Mouse (Mus musculus) hindbrain, postnatal 0 days (tissue): ENCODE data around the gene AA467197. TPM values are rescaled to one million over a fixed set of nuclear protein-coding genes. Genes with fewer than 3 reads are reported as not detected.

Source experiments
- ATAC-seq: fragments of 200-750 bp; cut with Nextera tagmentation; 2 replicates; pipeline ENCODE4 v1.8.0; 2017; ENCODE audit warnings: mild to moderate bottlenecking, moderate TSS enrichment, moderate library complexity
- DNase-seq: peaks from one replicate; pipeline ENCODE4 v3.0.0-alpha.2; 2015; ENCODE audit warnings: low spot score
- H3K27ac ChIP-seq: fragments of 300-500 bp; sonication (generic); 2 replicates; pipeline ENCODE4 v1.5.1; 2014; ENCODE audit warnings: mild to moderate bottlenecking
- H3K27me3 ChIP-seq: fragments of 300-500 bp; sonication (generic); 2 replicates; pipeline ENCODE4 v1.6.1; 2014; ENCODE audit warnings: low read length, mixed read lengths; ENCODE audit not compliant: insufficient read depth
- H3K36me3 ChIP-seq: fragments of 300-500 bp; sonication (generic); 2 replicates; pipeline ENCODE4 v1.6.1; 2014; ENCODE audit warnings: low read length, mixed read lengths; ENCODE audit not compliant: insufficient read depth
- H3K4me1 ChIP-seq: fragments of 300-500 bp; sonication (generic); 2 replicates; pipeline ENCODE4 v1.6.1; 2014; ENCODE audit warnings: antibody characterized with exemption, low read length, mixed read lengths; ENCODE audit not compliant: insufficient read depth
- H3K4me2 ChIP-seq: fragments of 300-500 bp; sonication (generic); 2 replicates; pipeline ENCODE4 v1.6.1; 2014; ENCODE audit warnings: low read depth, mild to moderate bottlenecking, low read length, moderate library complexity, mixed read lengths
- H3K4me3 ChIP-seq: fragments of 300-500 bp; sonication (generic); 2 replicates; pipeline ENCODE4 v1.5.1; 2014; ENCODE audit warnings: low read length
- H3K9ac ChIP-seq: fragments of 300-500 bp; sonication (generic); replicated peaks from 2 replicates; pipeline ENCODE4 v1.6.1; 2014; ENCODE audit warnings: mild to moderate bottlenecking, low read length, moderate library complexity, mixed read lengths
- H3K9me3 ChIP-seq: fragments of 300-500 bp; sonication (generic); 2 replicates; pipeline ENCODE4 v1.6.1; 2016; ENCODE audit warnings: low read length, mixed read lengths
- CTCF ChIP-seq: IDR thresholded peaks from 2 replicates; pipeline ENCODE4 v1.5.1; 2016; ENCODE audit warnings: antibody characterized with exemption, control low read depth, low read depth
- WGBS: fragments of 180-500 bp; shearing (Covaris S2); extraction: QIAGEN DNeasy Blood & Tissue Kit; methylation state at CpG from one replicate; pipeline ENCODE4 v1.1.7; 2014; 5-methylcytosine and 5-hydroxymethylcytosine counted together
- polyA plus RNA-seq: library from polyadenylated mRNA; unstranded; fragments of >200 nt; fragmentation: Nextera tagmentation; extraction: Ambion mirVana; gene quantifications from 2 replicates; pipeline ENCODE4 v1.2.1, GENCODE M21; 2015
- total RNA-seq: library from RNA; depleted of rRNA; stranded (reverse); fragments of >200 nt; gene quantifications from 2 replicates; pipeline ENCODE4 v1.2.3, GENCODE M21; 2014

Gene AA467197
- total and polyA plus RNA-seq, 2 experiments from 2014 or later = 0.66 TPM; not detected in 1

DNA sequence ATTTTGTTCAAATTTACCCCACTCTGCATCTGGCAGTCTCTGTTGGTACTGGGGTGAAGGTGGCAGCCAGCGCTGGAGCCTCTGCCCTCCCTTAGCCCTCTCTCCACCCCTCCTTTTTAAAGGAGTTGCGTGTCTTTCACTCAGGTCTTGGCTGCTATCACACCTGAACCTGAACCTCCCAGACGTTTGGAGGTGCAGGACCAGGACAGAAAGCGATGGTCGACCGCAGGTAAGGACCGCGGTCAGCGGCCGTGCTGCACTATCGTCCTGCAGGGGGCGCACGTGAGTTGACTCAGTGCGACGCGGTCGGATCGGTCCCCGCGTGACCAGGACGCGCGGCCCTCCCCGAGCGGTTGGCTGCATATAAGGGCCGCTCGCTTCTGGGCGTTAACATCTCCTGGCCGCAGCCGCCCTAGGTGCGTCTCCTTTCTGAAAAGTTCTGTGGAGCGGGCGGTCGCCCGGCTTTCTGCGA is 776 bp downstream of the AA467197 start:
- ATAC-seq (peak; percentile 84), DNase-seq (peak; percentile 84)
- Histone ChIP-seq H3K27me3 (0 out of 2 replicates have a peak, but pooled peaks cover 5% of the 10 kb centered on the region), H3K4me3 (peak overlapping the region; percentile 40), H3K36me3 (peaks cover 13% of the 10 kb centered on the region), H3K4me1 (0 out of 2 replicates have a peak, but pooled peaks cover 2% of the 10 kb centered on the region), H3K4me2 (peak overlapping the region; percentile 64), H3K9me3 (no peaks in the 10 kb centered on the region), H3K27ac (no peak overlapping the region), H3K9ac (peak overlapping the region; percentile 17; the same call in 1 of the 2 replicates)
- TF ChIP-seq CTCF = peak; percentile 94
- WGBS = 2% methylated on average over 36 of the region's 36 CpGs

DNA sequence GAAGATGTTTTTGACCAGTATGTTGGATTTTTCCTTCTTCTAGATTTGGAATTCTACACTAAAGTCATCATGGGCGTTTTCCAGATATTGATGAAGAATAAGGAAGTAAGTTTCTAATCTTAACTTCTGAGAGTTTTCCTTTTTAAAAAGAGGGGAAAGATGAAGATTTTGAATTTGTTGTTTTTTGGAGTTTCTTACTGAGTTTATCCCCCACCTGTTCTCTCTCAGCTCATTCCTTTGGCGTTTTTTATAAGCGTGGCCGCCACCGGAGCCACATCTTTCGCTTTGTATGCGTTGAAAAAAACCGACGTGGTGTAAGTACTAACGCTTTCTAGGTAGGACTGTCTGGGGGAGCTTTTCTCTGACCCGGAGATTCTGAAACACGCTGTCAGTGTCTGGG is 1.2 kb downstream of the AA467197 start:
- WGBS = 34% methylated on average over 12 of the region's 12 CpGs
- ATAC-seq (no peak), DNase-seq (no peak)
- Histone ChIP-seq H3K4me2 (peak overlapping the region; percentile 64), H3K9me3 (no peaks in the 10 kb centered on the region), H3K27me3 (0 out of 2 replicates have a peak, but pooled peaks cover 5% of the 10 kb centered on the region), H3K27ac (no peak overlapping the region), H3K36me3 (peaks cover 10% of the 10 kb centered on the region), H3K4me3 (peak overlapping the region; percentile 40), H3K4me1 (0 out of 2 replicates have a peak, but pooled peaks cover 2% of the 10 kb centered on the region), H3K9ac (peak overlapping the region; percentile 17; the same call in 1 of the 2 replicates)
- no peak for TF ChIP-seq CTCF

DNA sequence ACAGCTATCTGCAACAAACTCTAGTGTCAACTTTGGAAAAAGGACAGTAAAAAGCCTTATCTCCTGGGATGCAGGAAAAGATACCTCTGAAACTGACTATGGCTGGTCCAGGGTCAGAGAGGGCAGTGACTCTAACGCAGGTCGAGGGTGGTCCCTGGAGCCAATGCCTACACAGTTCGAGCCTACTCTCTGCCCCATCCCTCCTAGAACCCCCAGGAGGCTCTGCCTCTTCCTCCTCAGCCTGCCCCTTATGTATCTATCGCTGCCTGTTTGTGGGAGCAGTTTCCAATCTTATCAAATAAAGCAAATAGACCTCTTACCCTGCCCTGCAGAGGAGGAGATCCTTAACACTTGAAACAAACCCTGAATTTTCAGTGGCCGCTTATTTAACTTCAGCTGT is 1.9 kb downstream of the AA467197 start:
- DNase-seq (no peak), ATAC-seq (no peak)
- H3K36me3 ChIP-seq = peaks cover 3% of the 10 kb centered on the region; the same call in 1 of the 2 replicates
- 57% methylated on average over 5 of the region's 5 CpGs for WGBS
- H3K4me3 ChIP-seq = no peak overlapping the region
- 0 out of 2 replicates have a peak, but pooled peaks cover 2% of the 10 kb centered on the region for H3K4me1 ChIP-seq
- 0 out of 2 replicates have a peak, but pooled peaks cover 5% of the 10 kb centered on the region for H3K27me3 ChIP-seq
- H3K27ac ChIP-seq = no peak overlapping the region
- no peak overlapping the region for H3K9ac ChIP-seq
- no peaks in the 10 kb centered on the region for H3K9me3 ChIP-seq
- no peak for TF ChIP-seq CTCF
- no peak overlapping the region for H3K4me2 ChIP-seq

DNA sequence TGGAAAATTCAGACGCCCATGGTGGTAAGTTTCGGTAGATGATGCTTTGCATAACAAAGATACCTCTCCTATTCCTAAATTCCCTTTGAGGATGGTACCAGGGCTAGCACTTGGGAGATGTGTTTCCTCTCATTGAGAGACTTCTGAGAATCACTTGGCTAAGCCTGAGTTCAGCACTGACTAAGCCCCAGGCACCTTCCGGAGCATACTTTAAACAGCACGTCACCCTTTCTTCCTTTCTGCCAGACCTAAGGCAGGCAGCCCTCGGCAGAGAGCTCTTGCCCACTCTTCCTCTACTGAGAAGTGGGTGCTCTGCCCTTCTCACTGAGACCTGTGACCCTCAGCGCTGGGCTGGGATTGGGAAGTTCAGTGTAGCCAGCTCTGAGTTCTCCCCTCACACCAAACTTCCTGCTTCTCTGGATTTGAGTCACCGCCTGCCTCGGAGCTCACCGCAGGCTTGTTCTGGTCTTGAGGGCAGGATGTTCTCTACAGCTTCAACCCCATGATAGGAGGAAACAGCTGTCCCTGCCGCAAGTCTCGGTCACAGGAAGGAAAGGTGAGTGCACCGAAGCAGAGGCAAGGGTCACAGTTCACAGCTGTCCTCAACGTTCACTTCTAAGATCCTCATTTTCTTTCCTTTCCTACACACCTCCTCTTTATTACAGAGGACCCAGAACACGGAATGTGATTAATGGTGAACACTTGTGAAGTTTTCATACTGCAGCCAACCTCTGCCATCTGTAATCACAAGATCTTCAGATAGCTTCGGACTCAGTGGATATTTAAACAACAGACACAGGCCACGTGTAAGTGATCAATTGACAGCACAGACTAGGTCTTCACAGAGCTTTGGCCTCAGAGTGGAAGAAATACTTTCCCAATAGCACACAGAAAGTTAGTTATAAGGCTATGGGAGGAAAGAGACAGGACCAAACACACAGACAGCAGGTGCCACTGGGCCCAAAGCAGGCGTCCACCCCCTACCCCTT is 15.6 kb downstream of the AA467197 start:
- H3K27me3 ChIP-seq = no peaks in the 10 kb centered on the region
- no peaks in the 10 kb centered on the region for H3K9me3 ChIP-seq
- no peak for ATAC-seq
- no peak overlapping the region for H3K4me2 ChIP-seq
- no peak for TF ChIP-seq CTCF
- 69% methylated on average over 17 of the region's 17 CpGs for WGBS
- no peak overlapping the region for H3K27ac ChIP-seq
- no peak overlapping the region for H3K4me3 ChIP-seq
- no peaks in the 10 kb centered on the region for H3K36me3 ChIP-seq
- H3K4me1 ChIP-seq = no peaks in the 10 kb centered on the region
- no peak for DNase-seq
- H3K9ac ChIP-seq = no peak overlapping the region

DNA sequence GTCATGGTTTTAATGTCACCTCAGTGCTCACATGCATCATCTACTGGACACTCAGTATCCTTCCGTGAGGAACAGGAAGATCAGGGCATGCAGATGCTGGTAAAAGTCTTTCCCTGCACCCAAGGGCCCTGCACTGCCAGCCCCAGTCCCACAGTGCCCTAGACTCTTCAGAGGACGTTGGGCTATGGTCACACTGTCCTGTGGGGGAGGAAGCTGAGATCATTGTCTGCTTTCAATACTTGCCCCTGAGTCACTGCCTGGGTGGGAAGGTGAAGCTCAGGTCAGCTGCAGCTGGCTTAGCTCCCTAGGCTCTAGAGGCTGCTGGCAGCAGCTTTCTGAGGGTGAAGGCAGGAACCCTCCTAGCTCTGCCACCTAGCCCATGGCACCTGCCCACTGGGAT is 19.3 kb downstream of the AA467197 start:
- Histone ChIP-seq H3K4me2 (no peak overlapping the region), H3K4me1 (no peaks in the 10 kb centered on the region), H3K36me3 (no peaks in the 10 kb centered on the region), H3K27ac (no peak overlapping the region), H3K4me3 (no peak overlapping the region), H3K9me3 (no peaks in the 10 kb centered on the region), H3K9ac (no peak overlapping the region), H3K27me3 (no peaks in the 10 kb centered on the region)
- DNase-seq = no peak
- TF ChIP-seq CTCF = no peak
- ATAC-seq = no peak
- WGBS = 61% methylated on average over 2 of the region's 2 CpGs

DNA sequence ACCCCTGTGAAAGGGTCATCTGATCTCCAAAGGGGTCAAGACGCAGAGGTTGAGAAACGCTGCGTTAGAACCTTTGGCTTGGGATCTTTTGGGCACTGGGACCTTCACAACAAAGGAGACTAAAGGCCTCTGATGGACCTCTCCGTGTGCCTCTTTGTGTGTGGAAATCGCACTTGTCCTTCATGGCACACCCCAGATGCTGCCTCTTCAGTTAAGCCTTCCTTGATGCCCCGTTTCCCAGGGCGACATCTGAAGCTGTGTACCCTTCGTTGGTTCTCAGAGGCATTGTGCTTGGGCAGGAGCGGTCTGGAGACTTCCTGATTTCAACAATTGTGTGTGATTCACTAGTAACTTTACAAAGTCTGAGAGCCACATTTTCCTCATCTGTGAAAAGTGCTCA is 20.0 kb downstream of the AA467197 start:
- Histone ChIP-seq H3K9ac (no peak overlapping the region), H3K9me3 (no peaks in the 10 kb centered on the region), H3K4me1 (no peaks in the 10 kb centered on the region), H3K27ac (no peak overlapping the region), H3K4me2 (no peak overlapping the region), H3K36me3 (no peaks in the 10 kb centered on the region), H3K27me3 (no peaks in the 10 kb centered on the region), H3K4me3 (no peak overlapping the region)
- ATAC-seq (no peak), DNase-seq (no peak)
- WGBS = 62% methylated on average over 9 of the region's 9 CpGs
- no peak for TF ChIP-seq CTCF
